Mouse (Mus musculus): ENCODE results near the gene Tbcc. TPM values are rescaled to one million over a fixed set of nuclear protein-coding genes. Genes with fewer than 3 reads are reported as not detected.

Gene Tbcc
- polyA plus RNA-seq, 1 experiment from 2014 or later = 52.4 TPM

GRCm38 (mm10) chr17:46903876-46904490 is 13.5 kb downstream of the Tbcc start:
- no peaks in the 10 kb centered on the region for H3K27me3 ChIP-seq (replicated peaks)
- H3K4me3 ChIP-seq = no peak overlapping the region
- H3K9ac ChIP-seq = no peak overlapping the region; the same call in 1 of the 2 replicates
- H3K4me2 ChIP-seq = 0 out of 2 replicates have a peak overlapping the region, but pooled peaks have one; percentile 15
- no peaks in the 10 kb centered on the region for H3K9me3 ChIP-seq (replicated peaks)
- H3K36me3 ChIP-seq = no peaks in the 10 kb centered on the region
- peak; percentile 71 for ATAC-seq (ENCODE audit: insufficient number of reproducible peaks, low FRiP score)
- WGBS = 19% methylated on average over 19 of the region's 19 CpGs
- H3K4me1 ChIP-seq (replicated peaks) = peaks cover 5% of the 10 kb centered on the region; the same call in 1 of the 2 replicates
- no peak overlapping the region for H3K27ac ChIP-seq (ENCODE audit: poor library complexity, severe bottlenecking)

- Histone ChIP-seq H3K4me2 (no peak within 1 kb of the TSS), H3K9ac (no peak within 1 kb of the TSS), H3K9me3 (replicated peaks) (no peaks in the 10 kb centered on the region), H3K27me3 (replicated peaks) (no peaks in the 10 kb centered on the region), H3K36me3 (no peaks in the 10 kb centered on the region), H3K27ac (ENCODE audit: poor library complexity, severe bottlenecking) (no peak within 1 kb of the TSS), H3K4me1 (replicated peaks) (peaks cover 15% of the 10 kb centered on the region), H3K4me3 (no peak within 1 kb of the TSS)
- 84% methylated on average over 10 of the region's 10 CpGs for WGBS
- no peak for ATAC-seq (ENCODE audit: insufficient number of reproducible peaks, low FRiP score)
Observed at GRCm38 (mm10) chr17:46910186-46910585, 19.7 kb downstream of the Tbcc start, which contains the start of gene Prph2. Prph2 (plus strand) TSS chr17:46910459.

DNA sequence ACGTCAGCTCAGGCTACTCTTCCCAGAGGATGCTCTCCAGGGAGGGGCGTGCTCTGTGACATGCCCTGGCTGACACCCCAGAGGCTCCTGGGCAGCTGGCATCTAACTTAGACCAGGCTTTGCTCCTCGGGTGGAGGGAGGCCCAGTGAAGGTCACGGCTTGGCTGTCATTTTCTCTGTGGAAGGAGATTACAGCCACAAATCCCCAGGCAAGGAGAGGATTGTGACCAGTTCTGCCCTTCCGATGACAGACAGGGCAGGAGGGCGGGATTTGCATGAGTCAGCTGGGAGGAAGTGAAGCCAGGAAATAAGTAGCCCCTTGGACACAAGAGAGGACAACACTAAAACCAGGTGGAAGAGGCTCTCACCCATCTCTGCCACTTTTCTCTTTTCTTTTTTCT is 21.8 kb downstream of the Tbcc start:
- Histone ChIP-seq H3K4me3 (no peak overlapping the region), H3K4me1 (replicated peaks) (peaks cover 15% of the 10 kb centered on the region), H3K9ac (no peak overlapping the region), H3K36me3 (no peaks in the 10 kb centered on the region), H3K27me3 (replicated peaks) (no peaks in the 10 kb centered on the region), H3K4me2 (peak overlapping the region; percentile 38), H3K9me3 (replicated peaks) (no peaks in the 10 kb centered on the region), H3K27ac (ENCODE audit: poor library complexity, severe bottlenecking) (no peak overlapping the region)
- peak; percentile 8; the same call in 1 of the 2 replicates for ATAC-seq (ENCODE audit: insufficient number of reproducible peaks, low FRiP score)
- 21% methylated on average over 6 of the region's 6 CpGs for WGBS

DNA sequence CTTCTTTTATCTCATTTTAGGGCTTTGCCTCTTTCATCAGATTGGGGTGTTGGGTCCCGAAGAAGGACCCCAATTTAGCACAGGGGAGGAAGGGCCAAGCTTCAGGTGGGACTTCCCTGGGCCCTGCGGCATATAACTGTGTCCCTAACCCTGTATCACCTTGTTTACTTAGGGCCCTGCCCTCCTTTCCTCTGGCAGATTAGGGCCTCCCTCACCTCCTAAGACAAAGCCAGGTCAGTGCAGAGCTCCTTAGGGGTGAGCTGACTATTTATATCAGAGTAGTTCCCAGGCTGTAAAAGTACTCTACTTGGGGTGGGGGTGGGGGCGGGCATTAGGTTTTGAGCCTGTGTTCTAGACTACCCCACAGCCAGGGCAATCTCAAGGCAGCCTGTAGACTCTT is 24.6 kb downstream of the Tbcc start:
- H3K9me3 ChIP-seq (replicated peaks) = no peaks in the 10 kb centered on the region
- H3K4me3 ChIP-seq = no peak overlapping the region
- peaks cover 15% of the 10 kb centered on the region for H3K4me1 ChIP-seq (replicated peaks)
- H3K9ac ChIP-seq = no peak overlapping the region
- no peak overlapping the region for H3K27ac ChIP-seq (ENCODE audit: poor library complexity, severe bottlenecking)
- no peak overlapping the region for H3K4me2 ChIP-seq
- WGBS = 64% methylated on average over 3 of the region's 3 CpGs
- no peak for ATAC-seq (ENCODE audit: insufficient number of reproducible peaks, low FRiP score)
- no peaks in the 10 kb centered on the region for H3K27me3 ChIP-seq (replicated peaks)
- no peaks in the 10 kb centered on the region for H3K36me3 ChIP-seq

- Histone ChIP-seq H3K36me3 (no peaks in the 10 kb centered on the region), H3K27ac (ENCODE audit: poor library complexity, severe bottlenecking) (no peak overlapping the region), H3K4me3 (no peak overlapping the region), H3K4me2 (no peak overlapping the region), H3K9me3 (replicated peaks) (no peaks in the 10 kb centered on the region), H3K9ac (no peak overlapping the region), H3K27me3 (replicated peaks) (no peaks in the 10 kb centered on the region), H3K4me1 (replicated peaks) (no peaks in the 10 kb centered on the region)
- ATAC-seq (ENCODE audit: insufficient number of reproducible peaks, low FRiP score) = no peak
- WGBS = 21% methylated on average over 4 of the region's 4 CpGs
Observed at GRCm38 (mm10) chr17:46918951-46919350, 28.5 kb downstream of the Tbcc start.

GRCm38 (mm10) chr17:46920855-46921254 is 30.4 kb downstream of the Tbcc start:
- no peak overlapping the region for H3K27ac ChIP-seq (ENCODE audit: poor library complexity, severe bottlenecking)
- 60% methylated on average over 6 of the region's 6 CpGs for WGBS
- no peaks in the 10 kb centered on the region for H3K36me3 ChIP-seq
- no peak overlapping the region for H3K4me3 ChIP-seq
- H3K9me3 ChIP-seq (replicated peaks) = no peaks in the 10 kb centered on the region
- no peaks in the 10 kb centered on the region for H3K4me1 ChIP-seq (replicated peaks)
- no peaks in the 10 kb centered on the region for H3K27me3 ChIP-seq (replicated peaks)
- no peak overlapping the region for H3K4me2 ChIP-seq
- no peak for ATAC-seq (ENCODE audit: insufficient number of reproducible peaks, low FRiP score)
- no peak overlapping the region for H3K9ac ChIP-seq

DNA sequence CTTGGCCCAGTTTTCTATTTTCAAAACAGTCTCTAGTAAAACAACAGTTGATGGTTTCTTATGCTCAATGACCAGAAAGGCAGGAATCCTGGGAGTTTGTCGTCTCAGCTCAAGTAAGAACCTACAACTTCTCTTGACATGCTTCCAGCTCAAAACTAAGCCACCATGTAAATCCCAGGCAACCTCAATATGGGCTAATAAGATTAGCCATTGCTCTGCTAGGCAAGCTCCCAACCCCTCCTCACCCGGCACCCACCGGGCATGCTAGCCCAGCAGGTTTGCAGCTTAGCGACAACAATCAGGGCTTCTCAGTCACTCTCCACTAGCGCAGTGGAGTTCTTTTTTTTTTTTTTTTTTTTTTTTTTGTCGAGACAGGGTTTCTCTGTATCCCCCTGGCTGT is 35.7 kb downstream of the Tbcc start:
- H3K4me2 ChIP-seq = no peak overlapping the region
- no peak overlapping the region for H3K4me3 ChIP-seq
- H3K27ac ChIP-seq (ENCODE audit: poor library complexity, severe bottlenecking) = no peak overlapping the region
- H3K36me3 ChIP-seq = peaks cover 35% of the 10 kb centered on the region
- no peaks in the 10 kb centered on the region for H3K4me1 ChIP-seq (replicated peaks)
- no peaks in the 10 kb centered on the region for H3K9me3 ChIP-seq (replicated peaks)
- H3K9ac ChIP-seq = no peak overlapping the region
- no peaks in the 10 kb centered on the region for H3K27me3 ChIP-seq (replicated peaks)
- WGBS = 39% methylated on average over 6 of the region's 6 CpGs
- no peak for ATAC-seq (ENCODE audit: insufficient number of reproducible peaks, low FRiP score)

DNA sequence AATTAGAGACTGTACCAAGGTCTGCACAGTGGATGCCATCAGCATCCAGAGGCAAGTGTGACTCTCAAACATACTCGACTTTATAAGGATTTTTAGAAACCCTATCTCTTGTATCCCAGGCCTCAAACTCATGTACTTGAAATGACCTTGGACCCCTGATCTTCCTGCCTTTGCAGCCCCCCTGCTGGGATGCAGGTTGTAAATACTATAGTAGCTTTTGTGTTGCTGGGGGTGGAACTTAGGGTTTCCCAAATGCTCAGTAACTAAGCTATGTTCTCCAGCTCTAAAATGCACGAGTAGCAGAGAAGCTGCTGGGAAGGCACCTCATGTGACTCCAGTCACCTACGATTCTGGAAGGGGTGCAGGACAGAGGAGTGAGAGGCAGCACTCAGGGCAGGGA is 36.5 kb downstream of the Tbcc start:
- Histone ChIP-seq H3K4me1 (replicated peaks) (no peaks in the 10 kb centered on the region), H3K27ac (ENCODE audit: poor library complexity, severe bottlenecking) (no peak overlapping the region), H3K9me3 (replicated peaks) (no peaks in the 10 kb centered on the region), H3K9ac (no peak overlapping the region), H3K4me3 (no peak overlapping the region), H3K27me3 (replicated peaks) (no peaks in the 10 kb centered on the region), H3K4me2 (no peak overlapping the region), H3K36me3 (peaks cover 42% of the 10 kb centered on the region)
- WGBS = 64% methylated on average over 3 of the region's 3 CpGs
- ATAC-seq (ENCODE audit: insufficient number of reproducible peaks, low FRiP score) = no peak

DNA sequence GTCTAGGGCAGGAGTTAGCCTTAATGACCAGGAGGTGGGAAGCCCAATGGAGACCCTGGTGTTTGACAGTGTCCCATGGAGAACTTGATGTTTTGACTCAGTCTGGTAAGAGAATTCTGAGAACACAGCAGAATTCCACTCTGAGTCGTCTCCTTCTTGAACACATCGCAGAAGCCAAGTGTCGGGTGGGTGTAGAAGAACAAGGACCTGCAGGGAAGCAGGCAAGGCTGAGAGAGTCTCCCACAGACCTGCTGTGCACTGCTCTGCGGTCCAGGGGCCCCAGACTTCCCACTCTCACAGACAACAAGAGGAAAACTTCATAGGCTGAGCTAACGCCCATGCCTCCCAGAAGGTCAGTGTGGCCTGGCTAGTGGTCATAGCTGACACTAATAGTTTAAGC is 37.3 kb downstream of the Tbcc start:
- Histone ChIP-seq H3K27me3 (replicated peaks) (no peaks in the 10 kb centered on the region), H3K27ac (ENCODE audit: poor library complexity, severe bottlenecking) (no peak overlapping the region), H3K4me2 (no peak overlapping the region), H3K4me1 (replicated peaks) (no peaks in the 10 kb centered on the region), H3K4me3 (no peak overlapping the region), H3K9me3 (replicated peaks) (no peaks in the 10 kb centered on the region), H3K9ac (no peak overlapping the region), H3K36me3 (peaks cover 51% of the 10 kb centered on the region)
- whole genome bisulfite sequencing = 93% methylated on average over 5 of the region's 5 CpGs
- ATAC-seq (ENCODE audit: insufficient number of reproducible peaks, low FRiP score) = no peak

- Histone ChIP-seq H3K4me2 (no peak overlapping the region), H3K36me3 (peaks cover 66% of the 10 kb centered on the region), H3K4me1 (replicated peaks) (no peaks in the 10 kb centered on the region), H3K4me3 (no peak overlapping the region), H3K27me3 (replicated peaks) (no peaks in the 10 kb centered on the region), H3K9me3 (replicated peaks) (no peaks in the 10 kb centered on the region), H3K27ac (ENCODE audit: poor library complexity, severe bottlenecking) (no peak overlapping the region), H3K9ac (no peak overlapping the region)
- no peak for ATAC-seq (ENCODE audit: insufficient number of reproducible peaks, low FRiP score)
- 84% methylated on average over 12 of the region's 12 CpGs for WGBS
Observed at GRCm38 (mm10) chr17:46929277-46929676, 38.8 kb downstream of the Tbcc start.

- no peaks in the 10 kb centered on the region for H3K4me1 ChIP-seq (replicated peaks)
- no peaks in the 10 kb centered on the region for H3K9me3 ChIP-seq (replicated peaks)
- no peak overlapping the region for H3K9ac ChIP-seq
- H3K4me2 ChIP-seq = no peak overlapping the region
- ATAC-seq (ENCODE audit: insufficient number of reproducible peaks, low FRiP score) = no peak
- 92% methylated on average over 7 of the region's 7 CpGs for WGBS
- H3K4me3 ChIP-seq = no peak overlapping the region
- H3K36me3 ChIP-seq = peaks cover 72% of the 10 kb centered on the region
- no peaks in the 10 kb centered on the region for H3K27me3 ChIP-seq (replicated peaks)
- no peak overlapping the region for H3K27ac ChIP-seq (ENCODE audit: poor library complexity, severe bottlenecking)
Observed at GRCm38 (mm10) chr17:46929897-46930296, 39.4 kb downstream of the Tbcc start.

DNA sequence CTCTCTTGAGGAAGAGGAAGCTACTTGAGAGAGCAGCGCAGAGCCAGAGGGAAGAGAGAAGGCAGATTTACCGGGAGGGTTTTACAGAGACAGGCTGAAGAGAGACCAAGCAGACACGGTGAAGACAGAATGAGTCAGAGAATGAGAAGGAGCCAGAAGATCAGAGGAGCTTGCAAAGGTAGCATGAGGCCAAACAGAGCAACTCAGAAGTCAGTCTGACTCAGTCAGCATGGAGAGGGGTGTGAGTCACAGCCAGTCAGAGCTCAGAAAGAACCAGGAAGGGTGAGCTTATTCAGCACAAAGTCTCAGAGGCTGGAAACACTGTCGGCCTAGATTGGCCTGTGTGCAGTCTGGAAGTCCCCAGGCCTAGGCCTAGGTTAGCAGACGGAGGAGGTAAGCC is 42.5 kb downstream of the Tbcc start:
- H3K4me1 ChIP-seq (replicated peaks) = no peaks in the 10 kb centered on the region
- WGBS = 94% methylated on average over 5 of the region's 5 CpGs
- H3K9me3 ChIP-seq (replicated peaks) = no peaks in the 10 kb centered on the region
- no peak overlapping the region for H3K9ac ChIP-seq
- peaks cover 99% of the 10 kb centered on the region for H3K36me3 ChIP-seq
- no peak overlapping the region for H3K4me2 ChIP-seq
- H3K27ac ChIP-seq (ENCODE audit: poor library complexity, severe bottlenecking) = no peak overlapping the region
- no peak overlapping the region for H3K4me3 ChIP-seq
- no peaks in the 10 kb centered on the region for H3K27me3 ChIP-seq (replicated peaks)
- ATAC-seq (ENCODE audit: insufficient number of reproducible peaks, low FRiP score) = no peak
